Mouse (Mus musculus) liver, embryonic 15.5 days (tissue): Measurements from ENCODE around the gene Plxna2. TPM values are rescaled to one million over a fixed set of nuclear protein-coding genes. Genes with fewer than 3 reads are reported as not detected.

ENCODE experiments used
- ATAC-seq: fragments of 200-750 bp; cut with Nextera tagmentation; 2 replicates; pipeline ENCODE4 v1.8.0; 2017; ENCODE audit warnings: moderate number of reproducible peaks, mild to moderate bottlenecking, moderate library complexity; ENCODE audit not compliant: insufficient read depth
- H3K27ac ChIP-seq: fragments of 300-500 bp; sonication (generic); replicated peaks from 2 replicates; pipeline ENCODE4 v1.5.1; 2015; ENCODE audit warnings: mild to moderate bottlenecking, inconsistent platforms
- H3K27me3 ChIP-seq: fragments of 300-500 bp; sonication (generic); 2 replicates; pipeline ENCODE4 v1.6.1; 2015; ENCODE audit warnings: mild to moderate bottlenecking, inconsistent platforms
- H3K36me3 ChIP-seq: fragments of 300-500 bp; sonication (generic); replicated peaks from 2 replicates; pipeline ENCODE4 v1.6.1; 2015; ENCODE audit warnings: moderate library complexity, mild to moderate bottlenecking, inconsistent platforms
- H3K4me1 ChIP-seq: fragments of 300-500 bp; sonication (generic); replicated peaks from 2 replicates; pipeline ENCODE4 v1.6.1; 2015; ENCODE audit warnings: inconsistent platforms
- H3K4me2 ChIP-seq: fragments of 300-500 bp; sonication (generic); 2 replicates; pipeline ENCODE4 v1.6.1; 2015; ENCODE audit warnings: moderate library complexity, mild to moderate bottlenecking, inconsistent platforms
- H3K4me3 ChIP-seq: fragments of 300-500 bp; sonication (generic); replicated peaks from 2 replicates; pipeline ENCODE4 v1.5.1; 2015; ENCODE audit warnings: mild to moderate bottlenecking, inconsistent platforms
- H3K9ac ChIP-seq: fragments of 300-500 bp; sonication (generic); 2 replicates; pipeline ENCODE4 v1.6.1; 2015; ENCODE audit warnings: moderate library complexity, mild to moderate bottlenecking, inconsistent platforms
- H3K9me3 ChIP-seq: fragments of 300-500 bp; sonication (generic); replicated peaks from 2 replicates; pipeline ENCODE4 v1.6.1; 2016; ENCODE audit warnings: inconsistent platforms
- WGBS: fragments of 180-500 bp; shearing (Covaris S2); methylation state at CpG from one replicate; pipeline ENCODE4 v1.1.7; 2015; ENCODE audit warnings: mixed read lengths; ENCODE audit not compliant: insufficient replicate concordance; 5-methylcytosine and 5-hydroxymethylcytosine counted together
- polyA plus RNA-seq: library from polyadenylated mRNA; unstranded; fragments of >200 nt; fragmentation: Nextera tagmentation; extraction: Ambion mirVana; gene quantifications from 2 replicates; pipeline ENCODE4 v1.2.1, GENCODE M21; 2015

Gene Plxna2
- polyA plus RNA-seq, 1 experiment from 2014 or later: 1.6 TPM

GRCm38 (mm10) chr1:194793226-194793924 is 175.4 kb downstream of the Plxna2 start:
- Histone ChIP-seq H3K4me1 (peaks cover 11% of the 10 kb centered on the region), H3K4me3 (no peak overlapping the region), H3K9ac (no peak overlapping the region), H3K4me2 (no peak overlapping the region), H3K9me3 (no peaks in the 10 kb centered on the region), H3K27me3 (no peaks in the 10 kb centered on the region), H3K27ac (no peak overlapping the region), H3K36me3 (0 out of 2 replicates have a peak, but pooled peaks cover 9% of the 10 kb centered on the region)
- 77% methylated on average over 8 of the region's 8 CpGs for WGBS
- ATAC-seq: no peak

GRCm38 (mm10) chr1:194795316-194795715 is 177.3 kb downstream of the Plxna2 start:
- no peak for ATAC-seq
- H3K27me3 ChIP-seq: no peaks in the 10 kb centered on the region
- H3K9me3 ChIP-seq: no peaks in the 10 kb centered on the region
- no peak overlapping the region for H3K9ac ChIP-seq
- 68% methylated on average over 3 of the region's 3 CpGs for WGBS
- peaks cover 11% of the 10 kb centered on the region for H3K4me1 ChIP-seq
- H3K4me2 ChIP-seq: no peak overlapping the region
- peaks cover 8% of the 10 kb centered on the region; the same call in 1 of the 2 replicates for H3K36me3 ChIP-seq
- no peak overlapping the region for H3K27ac ChIP-seq
- no peak overlapping the region for H3K4me3 ChIP-seq

- WGBS: 27% methylated on average over 1 of the region's 1 CpGs
Measured at GRCm38 (mm10) chr1:194797843-194798242, 179.8 kb downstream of the Plxna2 start.

GRCm38 (mm10) chr1:194798511-194798910 is 180.5 kb downstream of the Plxna2 start:
- no peak for ATAC-seq
- H3K9ac ChIP-seq: no peak overlapping the region

More at GRCm38 (mm10) chr1:194797843-194798242, 179.8 kb downstream of the Plxna2 start:
- H3K27ac ChIP-seq: no peak overlapping the region
- H3K4me3 ChIP-seq: no peak overlapping the region
- H3K4me1 ChIP-seq: peaks cover 11% of the 10 kb centered on the region
- H3K27me3 ChIP-seq: no peaks in the 10 kb centered on the region
- no peak overlapping the region for H3K4me2 ChIP-seq
- no peak overlapping the region for H3K9ac ChIP-seq
- H3K36me3 ChIP-seq: peaks cover 16% of the 10 kb centered on the region; the same call in 1 of the 2 replicates
- H3K9me3 ChIP-seq: no peaks in the 10 kb centered on the region
- ATAC-seq: peak; percentile 79

GRCm38 (mm10) chr1:194808261-194808660 is 190.2 kb downstream of the Plxna2 start:
- no peak overlapping the region for H3K27ac ChIP-seq
- H3K9me3 ChIP-seq: no peaks in the 10 kb centered on the region
- H3K4me1 ChIP-seq: peaks cover 25% of the 10 kb centered on the region
- no peak for ATAC-seq
- H3K36me3 ChIP-seq: no peaks in the 10 kb centered on the region; the same call in none of the 2 replicates
- no peak overlapping the region for H3K4me2 ChIP-seq
- H3K9ac ChIP-seq: no peak overlapping the region
- no peak overlapping the region for H3K4me3 ChIP-seq
- H3K27me3 ChIP-seq: no peaks in the 10 kb centered on the region

More at GRCm38 (mm10) chr1:194798511-194798910, 180.5 kb downstream of the Plxna2 start:
- Histone ChIP-seq H3K36me3 (peaks cover 16% of the 10 kb centered on the region; the same call in 1 of the 2 replicates), H3K27ac (no peak overlapping the region), H3K4me2 (no peak overlapping the region), H3K27me3 (no peaks in the 10 kb centered on the region), H3K4me1 (peaks cover 11% of the 10 kb centered on the region), H3K9me3 (no peaks in the 10 kb centered on the region), H3K4me3 (no peak overlapping the region)

- no peak overlapping the region for H3K4me3 ChIP-seq
- H3K4me1 ChIP-seq: peaks cover 29% of the 10 kb centered on the region
- no peak overlapping the region for H3K4me2 ChIP-seq
- no peak overlapping the region for H3K27ac ChIP-seq
- H3K9me3 ChIP-seq: no peaks in the 10 kb centered on the region
- no peak overlapping the region for H3K9ac ChIP-seq
- no peaks in the 10 kb centered on the region for H3K27me3 ChIP-seq
- ATAC-seq: no peak
- H3K36me3 ChIP-seq: no peaks in the 10 kb centered on the region; the same call in none of the 2 replicates
Measured at GRCm38 (mm10) chr1:194808681-194809080, 190.7 kb downstream of the Plxna2 start.

GRCm38 (mm10) chr1:194809600-194809999 is 191.6 kb downstream of the Plxna2 start:
- peaks cover 38% of the 10 kb centered on the region for H3K4me1 ChIP-seq
- no peak overlapping the region; the same call in 1 of the 2 replicates for H3K4me2 ChIP-seq
- no peaks in the 10 kb centered on the region for H3K9me3 ChIP-seq
- ATAC-seq: peak; percentile 68
- no peak overlapping the region for H3K4me3 ChIP-seq
- no peak overlapping the region for H3K9ac ChIP-seq
- no peaks in the 10 kb centered on the region for H3K27me3 ChIP-seq
- H3K27ac ChIP-seq: no peak overlapping the region
- no peaks in the 10 kb centered on the region; the same call in none of the 2 replicates for H3K36me3 ChIP-seq

GRCm38 (mm10) chr1:194814187-194814586 is 196.2 kb downstream of the Plxna2 start:
- Histone ChIP-seq H3K4me1 (peaks cover 41% of the 10 kb centered on the region), H3K4me3 (no peak overlapping the region), H3K36me3 (no peaks in the 10 kb centered on the region; the same call in 1 of the 2 replicates), H3K9ac (no peak overlapping the region), H3K27me3 (no peaks in the 10 kb centered on the region), H3K27ac (no peak overlapping the region), H3K9me3 (no peaks in the 10 kb centered on the region), H3K4me2 (no peak overlapping the region)
- 62% methylated on average over 5 of the region's 5 CpGs for WGBS
- no peak for ATAC-seq

- H3K4me1 ChIP-seq: peaks cover 31% of the 10 kb centered on the region
- H3K4me2 ChIP-seq: 0 out of 2 replicates have a peak overlapping the region, but pooled peaks have one; percentile 6
- peak overlapping the region; percentile 71 for H3K27ac ChIP-seq
- 20% methylated on average over 1 of the region's 1 CpGs for WGBS
- no peaks in the 10 kb centered on the region; the same call in 1 of the 2 replicates for H3K36me3 ChIP-seq
- no peak overlapping the region for H3K4me3 ChIP-seq
- H3K9me3 ChIP-seq: no peaks in the 10 kb centered on the region
- H3K9ac ChIP-seq: no peak overlapping the region
- peak; percentile 89 for ATAC-seq
- no peaks in the 10 kb centered on the region for H3K27me3 ChIP-seq
Measured at GRCm38 (mm10) chr1:194815547-194815946, 197.5 kb downstream of the Plxna2 start.

- Histone ChIP-seq H3K4me2 (no peak overlapping the region), H3K4me3 (no peak overlapping the region), H3K27me3 (no peaks in the 10 kb centered on the region), H3K36me3 (no peaks in the 10 kb centered on the region; the same call in 1 of the 2 replicates), H3K27ac (no peak overlapping the region), H3K9ac (no peak overlapping the region), H3K4me1 (peaks cover 31% of the 10 kb centered on the region), H3K9me3 (no peaks in the 10 kb centered on the region)
- peak; percentile 60 for ATAC-seq
- 33% methylated on average over 2 of the region's 2 CpGs for WGBS
Measured at GRCm38 (mm10) chr1:194816913-194817312, 198.9 kb downstream of the Plxna2 start.

GRCm38 (mm10) chr1:194820953-194821352 is 202.9 kb downstream of the Plxna2 start:
- H3K4me3 ChIP-seq: no peak overlapping the region
- peaks cover 5% of the 10 kb centered on the region for H3K4me1 ChIP-seq
- H3K36me3 ChIP-seq: no peaks in the 10 kb centered on the region
- H3K4me2 ChIP-seq: no peak overlapping the region
- H3K9me3 ChIP-seq: no peaks in the 10 kb centered on the region
- no peak for ATAC-seq
- no peak overlapping the region for H3K9ac ChIP-seq
- H3K27me3 ChIP-seq: no peaks in the 10 kb centered on the region
- 69% methylated on average over 4 of the region's 4 CpGs for WGBS
- H3K27ac ChIP-seq: no peak overlapping the region

- no peak overlapping the region for H3K4me3 ChIP-seq
- H3K4me1 ChIP-seq: no peaks in the 10 kb centered on the region
- no peak overlapping the region for H3K9ac ChIP-seq
- no peak for ATAC-seq
- H3K27ac ChIP-seq: no peak overlapping the region
- no peak overlapping the region for H3K4me2 ChIP-seq
- no peaks in the 10 kb centered on the region for H3K27me3 ChIP-seq
- H3K36me3 ChIP-seq: no peaks in the 10 kb centered on the region
- no peaks in the 10 kb centered on the region for H3K9me3 ChIP-seq
- WGBS: 34% methylated on average over 1 of the region's 1 CpGs
Measured at GRCm38 (mm10) chr1:194821721-194822120, 203.7 kb downstream of the Plxna2 start.
